Mouse (Mus musculus): ENCODE measurements around the gene Gpr55. TPM values are rescaled to one million over a fixed set of nuclear protein-coding genes. Genes with fewer than 3 reads are reported as not detected.

The Gpr55 gene
- polyA plus RNA-seq, 1 experiment = 0.10 TPM

GRCm38 (mm10) chr1:85959129-85959888, 1.5 kb downstream of the Gpr55 start:
- no peak for DNase-seq (ENCODE audit: extremely low spot score in 1 of 2, low spot score in 1 of 2)

GRCm38 (mm10) chr1:85957942-85958619, 2.7 kb downstream of the Gpr55 start:
- DNase-seq (ENCODE audit: extremely low spot score in 1 of 2, low spot score in 1 of 2) = peak; percentile 29 to 52

- no peak for DNase-seq (ENCODE audit: extremely low spot score in 1 of 2, low spot score in 1 of 2)
Measured at GRCm38 (mm10) chr1:85957290-85957689, 3.5 kb downstream of the Gpr55 start.

GRCm38 (mm10) chr1:85955150-85955549, 5.7 kb downstream of the Gpr55 start:
- DNase-seq (ENCODE audit: extremely low spot score in 1 of 2, low spot score in 1 of 2) = no peak

GRCm38 (mm10) chr1:85949085-85949684, 11.6 kb downstream of the Gpr55 start:
- no peak for DNase-seq (ENCODE audit: extremely low spot score in 1 of 2, low spot score in 1 of 2)

GRCm38 (mm10) chr1:85942318-85942717, 18.5 kb downstream of the Gpr55 start:
- DNase-seq (ENCODE audit: extremely low spot score in 1 of 2, low spot score in 1 of 2) = no peak

- DNase-seq (ENCODE audit: extremely low spot score in 1 of 2, low spot score in 1 of 2) = no peak
Measured at GRCm38 (mm10) chr1:85937323-85937722, 23.5 kb downstream of the Gpr55 start.

- DNase-seq (ENCODE audit: extremely low spot score in 1 of 2, low spot score in 1 of 2) = no peak
Measured at GRCm38 (mm10) chr1:85936265-85936664, 24.5 kb downstream of the Gpr55 start.

- DNase-seq (ENCODE audit: extremely low spot score in 1 of 2, low spot score in 1 of 2) = peak in 1 of 2 experiments; percentile 84
Measured at GRCm38 (mm10) chr1:85935148-85935852, 25.5 kb downstream of the Gpr55 start.

GRCm38 (mm10) chr1:85934560-85934959, 26.2 kb downstream of the Gpr55 start:
- no peak for DNase-seq (ENCODE audit: extremely low spot score in 1 of 2, low spot score in 1 of 2)

- DNase-seq (ENCODE audit: extremely low spot score in 1 of 2, low spot score in 1 of 2) = no peak
Measured at GRCm38 (mm10) chr1:85933631-85934465, 27.0 kb downstream of the Gpr55 start.

- no peak for DNase-seq (ENCODE audit: extremely low spot score in 1 of 2, low spot score in 1 of 2)
Measured at GRCm38 (mm10) chr1:85933226-85933625, 27.6 kb downstream of the Gpr55 start.

GRCm38 (mm10) chr1:85931170-85931569, 29.6 kb downstream of the Gpr55 start:
- DNase-seq (ENCODE audit: extremely low spot score in 1 of 2, low spot score in 1 of 2) = peak; percentile 55 to 60

GRCm38 (mm10) chr1:85929406-85929805, 31.4 kb downstream of the Gpr55 start:
- no peak for DNase-seq (ENCODE audit: extremely low spot score in 1 of 2, low spot score in 1 of 2)

- DNase-seq (ENCODE audit: extremely low spot score in 1 of 2, low spot score in 1 of 2) = no peak
Measured at GRCm38 (mm10) chr1:85928688-85929065, 32.1 kb downstream of the Gpr55 start.

GRCm38 (mm10) chr1:85928057-85928687, 32.6 kb downstream of the Gpr55 start, which contains the start of gene 4933407L21Rik:
Gene 4933407L21Rik, plus strand, starts transcription at chr1:85928483.
- peak; percentile 87 to 89 for DNase-seq (ENCODE audit: extremely low spot score in 1 of 2, low spot score in 1 of 2)

GRCm38 (mm10) chr1:85925183-85925582, 35.6 kb downstream of the Gpr55 start:
- no peak for DNase-seq (ENCODE audit: extremely low spot score in 1 of 2, low spot score in 1 of 2)

GRCm38 (mm10) chr1:85922865-85923211, 38.0 kb downstream of the Gpr55 start:
- no peak for DNase-seq (ENCODE audit: extremely low spot score in 1 of 2, low spot score in 1 of 2)

GRCm38 (mm10) chr1:85922127-85922864, 38.5 kb downstream of the Gpr55 start:
- DNase-seq (ENCODE audit: extremely low spot score in 1 of 2, low spot score in 1 of 2) = no peak

Measured in frontal cortex, adult 2 months (tissue).